Mouse (Mus musculus): ENCODE results near the gene BC025920.

Gene BC025920

DNA sequence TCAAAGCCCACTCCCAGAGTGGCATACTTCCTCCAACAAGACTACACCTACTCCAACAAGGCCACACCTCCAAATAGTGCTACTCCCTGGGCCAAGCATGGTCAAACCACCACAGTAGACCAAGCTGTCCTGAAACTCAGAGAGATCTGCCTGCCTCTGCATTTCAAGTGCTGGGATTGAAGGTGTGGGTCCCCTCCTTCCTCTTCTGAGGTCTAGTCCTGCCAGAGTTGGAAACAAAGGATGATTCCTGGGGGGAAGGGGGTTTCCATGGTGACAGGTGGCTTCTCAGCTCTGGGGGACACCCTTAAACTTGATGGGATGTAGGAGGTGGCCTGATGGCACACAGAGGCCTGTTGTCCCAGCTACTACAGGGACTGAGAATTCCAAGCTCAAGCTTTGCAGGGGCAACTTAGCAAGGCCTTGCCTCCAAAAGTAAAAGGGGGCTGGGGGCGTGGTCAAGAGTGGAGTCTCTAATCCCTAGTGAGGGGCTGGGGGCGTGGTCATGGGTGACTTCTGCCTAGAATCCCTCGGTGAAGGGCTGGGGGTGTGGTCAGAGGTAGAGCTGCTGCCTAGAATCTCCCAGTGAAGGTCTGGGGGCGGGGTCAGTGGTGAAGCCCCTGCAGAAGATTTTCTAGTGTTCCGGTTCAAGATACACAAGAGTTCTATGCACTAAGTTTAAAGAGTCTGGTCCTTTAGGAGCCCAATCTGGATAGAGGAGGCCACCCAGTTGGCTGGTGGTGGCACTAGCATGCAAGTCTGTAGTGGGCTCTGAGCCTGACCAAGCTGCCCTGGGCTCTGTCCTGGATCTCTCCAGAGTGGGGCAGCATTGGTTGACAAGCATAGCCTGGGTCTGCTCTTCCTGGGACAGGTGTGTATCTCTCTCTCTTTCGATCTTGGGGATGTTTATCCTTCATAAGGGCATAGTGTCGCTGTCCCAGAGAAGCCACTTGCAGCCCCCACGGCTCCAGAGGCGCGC lies 31.7 kb upstream of the BC025920 start, which contains the start of gene Tle2:
TSS of gene Tle2 (plus strand) at position 481 of the 976 bp plus-strand sequence.
- DNase-seq (ENCODE audit: low spot score), result no peak

DNA sequence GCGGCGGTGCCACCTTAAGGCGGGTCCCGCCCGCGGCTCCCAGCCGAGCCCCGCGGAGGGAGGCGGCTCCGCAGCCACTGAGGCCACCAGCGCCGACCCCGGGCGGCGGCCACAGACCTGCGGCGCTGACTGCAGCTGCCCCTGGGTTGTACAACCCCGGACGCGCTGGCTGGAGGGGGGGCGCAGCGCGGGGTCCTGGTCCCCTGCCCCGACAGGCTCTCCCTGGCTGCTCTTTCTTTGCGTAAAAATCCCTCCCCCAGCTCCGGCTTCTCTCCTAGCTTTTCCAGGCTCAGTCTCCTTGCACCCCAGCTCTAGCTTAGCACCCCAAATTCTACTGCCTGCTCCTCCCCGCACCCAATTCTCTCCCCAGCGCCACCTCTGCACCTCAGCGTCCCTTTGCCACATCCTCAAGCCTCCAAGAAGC lies 30.9 kb upstream of the BC025920 start:
- no peak for DNase-seq (ENCODE audit: low spot score)

DNA sequence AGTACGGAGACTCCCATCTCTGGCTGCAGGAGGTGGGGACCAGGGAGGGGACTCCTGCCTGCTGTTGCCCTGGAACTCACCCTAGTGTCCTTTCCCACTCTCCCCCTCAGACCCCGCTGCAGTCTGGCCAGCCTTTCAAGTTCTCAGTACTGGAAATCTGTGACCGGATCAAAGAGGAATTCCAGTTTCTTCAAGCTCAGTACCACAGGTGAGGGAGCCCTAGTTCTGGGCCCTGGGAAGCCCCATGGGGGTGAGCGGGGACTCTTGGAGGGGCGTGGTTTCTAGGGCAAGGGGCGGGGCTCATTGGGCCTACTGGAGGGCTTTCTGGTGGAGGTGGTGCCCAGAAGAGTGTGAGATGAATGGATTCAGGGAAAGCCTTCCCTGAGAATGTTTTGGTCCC lies 30.4 kb upstream of the BC025920 start:
- DNase-seq (ENCODE audit: low spot score), result no peak

DNA sequence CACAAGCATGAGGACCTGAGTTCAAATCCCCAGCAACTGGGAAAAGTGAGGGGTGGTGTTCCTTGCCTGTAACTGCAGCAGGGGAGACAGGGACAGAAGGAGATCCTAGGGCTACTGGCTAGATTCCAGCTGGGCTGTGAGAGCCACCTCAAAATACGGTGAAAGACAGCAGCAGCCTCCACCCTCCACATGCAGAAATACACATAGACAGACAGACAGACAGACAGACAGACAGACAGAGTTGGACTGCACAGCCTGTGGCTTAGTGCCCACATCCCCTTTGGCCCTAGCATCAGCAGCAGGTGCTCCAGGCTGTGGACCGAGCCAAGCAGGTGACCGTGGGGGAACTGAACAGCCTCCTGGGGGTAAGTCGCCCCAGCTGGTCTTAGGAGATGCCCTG lies 26.1 kb upstream of the BC025920 start:
- DNase-seq (ENCODE audit: low spot score), result no peak

DNA sequence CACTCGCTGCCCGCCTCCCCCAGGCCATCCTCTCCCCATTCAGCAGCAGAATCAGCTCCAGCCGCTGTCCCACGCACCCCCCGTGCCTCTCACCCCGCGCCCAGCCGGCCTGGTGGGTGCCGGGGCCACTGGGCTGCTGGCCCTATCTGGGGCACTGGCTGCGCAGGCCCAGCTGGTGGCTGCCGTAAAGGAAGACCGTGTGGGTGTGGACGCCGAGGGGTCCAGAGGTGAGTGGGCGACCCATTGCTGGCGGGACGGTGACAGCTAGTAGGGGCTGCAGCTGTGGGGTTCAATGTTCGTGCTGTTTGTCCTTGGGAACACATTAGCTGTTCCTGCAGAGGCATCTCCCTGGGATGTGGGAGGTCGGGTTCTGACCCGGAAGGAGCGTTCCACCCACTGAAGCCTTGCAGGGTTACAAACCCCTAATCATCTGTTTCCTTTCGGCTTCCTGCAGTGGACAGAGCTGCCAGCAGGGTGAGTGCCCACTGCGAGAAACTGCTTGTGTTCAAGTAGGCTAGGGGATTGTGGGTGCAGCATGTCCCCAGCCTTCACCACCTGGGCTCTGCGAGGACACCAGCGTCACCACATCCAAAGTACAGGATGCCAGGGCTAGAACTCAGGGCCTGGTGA lies 25.5 kb upstream of the BC025920 start:
- no peak for DNase-seq (ENCODE audit: low spot score)

DNA sequence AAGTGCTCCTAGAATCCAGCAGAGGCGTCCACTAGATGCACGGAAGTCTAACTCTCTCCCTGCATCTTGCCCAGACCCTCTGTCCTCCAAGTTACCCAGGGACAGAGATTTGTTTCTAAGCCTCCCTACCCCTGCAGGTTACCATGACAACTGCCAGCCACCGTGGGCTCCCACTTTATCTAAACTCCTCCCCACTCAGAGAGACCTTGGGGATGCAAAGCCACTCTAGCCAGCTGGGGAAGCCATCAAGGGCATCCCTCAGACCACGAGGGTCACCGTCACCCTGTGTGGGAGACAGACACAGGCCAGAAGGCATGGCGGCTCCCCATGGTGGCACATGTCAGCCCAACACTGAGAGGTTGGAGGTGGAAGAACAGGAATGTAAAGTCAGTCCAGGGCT lies 22.7 kb upstream of the BC025920 start:
- DNase-seq (ENCODE audit: low spot score), result no peak

DNA sequence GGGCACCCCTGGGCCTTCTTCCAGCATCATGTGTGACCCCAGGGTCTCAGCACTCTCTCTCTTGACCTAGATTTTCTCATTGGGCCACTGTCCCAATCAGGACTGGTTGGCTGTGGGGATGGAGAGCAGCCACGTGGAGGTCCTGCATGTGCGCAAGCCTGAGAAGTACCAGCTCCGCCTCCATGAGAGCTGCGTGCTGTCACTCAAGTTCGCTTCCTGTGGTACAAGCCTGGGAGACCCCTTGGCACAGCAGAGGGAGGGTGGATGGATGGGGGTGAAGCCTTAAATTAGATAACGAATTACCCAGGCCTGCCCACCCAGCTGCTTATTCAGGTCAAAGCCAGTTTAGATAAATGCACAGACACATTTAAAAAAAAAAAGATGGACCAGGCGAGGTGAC lies 17.3 kb upstream of the BC025920 start:
- DNase-seq (ENCODE audit: low spot score), result no peak

DNA sequence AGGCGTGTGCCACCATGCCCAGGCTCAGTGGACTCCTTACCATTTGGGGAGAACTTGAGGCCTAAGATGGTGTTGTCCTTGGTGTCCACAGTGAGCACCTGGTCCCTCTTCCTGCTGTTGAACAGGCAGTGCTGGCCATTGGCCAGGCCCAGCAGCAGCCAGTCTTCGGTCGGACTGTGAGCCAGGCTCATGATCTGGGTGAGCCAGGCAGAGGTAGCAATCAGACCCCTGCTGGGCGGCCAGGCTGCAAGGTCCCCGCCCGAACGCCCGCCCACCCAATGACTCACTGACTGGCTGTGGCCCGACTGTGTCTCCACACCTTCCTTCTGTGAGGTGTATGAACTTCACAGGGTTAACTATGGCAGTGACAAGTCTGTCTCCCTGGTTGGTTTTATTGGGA lies 14.2 kb upstream of the BC025920 start:
- DNase-seq (ENCODE audit: low spot score), result no peak

DNA sequence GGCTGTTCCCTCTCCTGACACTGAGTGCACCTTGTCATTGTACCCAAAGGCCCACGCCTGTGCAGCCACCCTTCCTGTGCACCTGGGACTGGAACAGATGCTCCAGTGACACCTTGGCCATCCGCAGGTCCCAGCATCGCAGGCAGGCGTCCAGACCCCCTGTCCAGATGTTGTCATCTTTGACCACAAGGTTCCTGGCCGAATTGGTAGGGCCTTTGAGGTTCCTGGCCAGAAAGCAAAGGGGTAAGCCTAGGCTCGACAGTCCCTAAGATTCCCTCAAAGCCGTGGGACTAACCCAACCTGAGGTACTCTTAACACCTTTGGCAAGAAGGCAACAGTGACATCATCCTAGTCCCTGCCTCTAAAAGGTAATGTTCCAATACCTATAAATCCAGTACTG lies 13.4 kb upstream of the BC025920 start:
- no peak for DNase-seq (ENCODE audit: low spot score)

DNA sequence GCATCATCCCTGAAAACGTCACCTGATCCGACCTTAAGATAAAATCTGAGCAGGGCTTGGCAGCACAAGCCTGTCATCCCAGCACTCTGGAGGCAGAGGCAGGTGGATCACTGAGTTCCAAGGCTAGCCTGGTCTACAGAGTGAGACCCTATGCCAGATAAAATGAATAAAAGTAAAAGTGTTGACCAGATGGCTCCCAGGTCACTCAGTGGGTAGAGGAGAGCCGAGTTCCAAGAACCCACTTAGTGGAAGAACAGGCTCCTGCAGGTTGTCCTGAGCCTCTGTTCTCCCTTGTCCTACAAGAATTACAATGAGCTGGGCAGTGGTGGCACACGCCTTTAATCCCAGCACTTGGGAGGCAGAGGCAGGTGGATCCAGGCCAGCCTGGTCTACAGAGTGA lies 12.8 kb upstream of the BC025920 start:
- no peak for DNase-seq (ENCODE audit: low spot score)

DNA sequence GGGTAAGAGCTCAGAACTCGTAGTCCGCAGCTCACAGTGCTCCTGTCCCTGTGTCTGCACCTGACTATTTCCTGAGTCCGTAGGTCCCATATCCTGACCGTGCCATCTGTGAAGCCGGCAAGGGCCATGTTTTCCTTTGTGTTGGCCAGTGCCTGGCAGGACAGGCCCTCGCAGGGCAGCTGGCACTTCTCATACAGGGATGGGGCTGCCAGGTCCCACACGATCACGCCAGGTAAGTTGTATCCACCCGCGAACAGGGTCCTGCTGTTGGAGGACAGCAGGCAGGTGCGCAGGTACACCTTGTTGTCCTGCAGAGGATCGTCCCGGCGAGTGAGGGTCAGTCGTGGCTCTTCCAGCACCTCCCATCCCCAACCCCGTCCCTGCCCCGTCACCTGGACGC lies 12.1 kb upstream of the BC025920 start:
- DNase-seq (ENCODE audit: low spot score), result no peak

DNA sequence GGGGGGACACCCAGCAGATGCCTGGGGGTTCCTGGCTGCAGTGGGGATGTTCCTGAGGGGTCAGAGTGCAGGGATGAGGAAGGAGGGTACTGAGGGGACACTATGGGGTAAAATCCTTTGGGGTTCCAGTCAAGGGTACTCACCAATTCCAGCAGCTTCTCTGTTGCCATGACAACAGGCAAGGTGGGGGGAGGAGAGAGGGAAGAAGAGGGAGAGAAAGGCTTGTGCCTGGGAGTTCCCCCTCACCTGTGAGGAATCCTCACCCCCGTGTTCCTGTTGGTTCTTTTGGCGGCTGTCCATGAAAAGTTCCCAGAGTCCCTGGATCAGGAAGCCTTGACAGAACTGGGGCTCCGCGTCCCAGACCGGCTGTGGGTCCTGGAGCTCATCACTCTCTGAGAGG lies 10.5 kb upstream of the BC025920 start:
- DNase-seq (ENCODE audit: low spot score), result no peak

DNA sequence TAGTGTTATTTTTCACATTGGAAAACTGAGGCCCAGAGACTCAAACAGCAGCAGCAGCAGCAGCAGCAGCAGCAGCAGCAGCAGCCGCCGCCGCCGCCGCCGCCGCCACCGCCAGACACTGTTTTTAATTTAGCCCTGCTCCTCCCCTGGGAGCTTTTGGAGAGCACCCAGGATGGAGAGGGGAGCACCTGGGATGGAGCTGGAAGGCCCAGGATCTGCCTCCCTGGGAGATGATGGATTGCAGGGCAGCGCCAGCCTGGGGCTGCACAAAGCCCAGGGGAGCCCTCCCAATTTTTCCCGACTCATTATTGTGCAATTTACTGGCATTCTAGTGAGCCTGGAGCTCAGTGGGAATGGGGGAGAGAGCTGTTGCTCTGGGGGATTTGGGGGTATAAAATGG lies 9.5 kb upstream of the BC025920 start:
- DNase-seq (ENCODE audit: low spot score), result peak; percentile 73

DNA sequence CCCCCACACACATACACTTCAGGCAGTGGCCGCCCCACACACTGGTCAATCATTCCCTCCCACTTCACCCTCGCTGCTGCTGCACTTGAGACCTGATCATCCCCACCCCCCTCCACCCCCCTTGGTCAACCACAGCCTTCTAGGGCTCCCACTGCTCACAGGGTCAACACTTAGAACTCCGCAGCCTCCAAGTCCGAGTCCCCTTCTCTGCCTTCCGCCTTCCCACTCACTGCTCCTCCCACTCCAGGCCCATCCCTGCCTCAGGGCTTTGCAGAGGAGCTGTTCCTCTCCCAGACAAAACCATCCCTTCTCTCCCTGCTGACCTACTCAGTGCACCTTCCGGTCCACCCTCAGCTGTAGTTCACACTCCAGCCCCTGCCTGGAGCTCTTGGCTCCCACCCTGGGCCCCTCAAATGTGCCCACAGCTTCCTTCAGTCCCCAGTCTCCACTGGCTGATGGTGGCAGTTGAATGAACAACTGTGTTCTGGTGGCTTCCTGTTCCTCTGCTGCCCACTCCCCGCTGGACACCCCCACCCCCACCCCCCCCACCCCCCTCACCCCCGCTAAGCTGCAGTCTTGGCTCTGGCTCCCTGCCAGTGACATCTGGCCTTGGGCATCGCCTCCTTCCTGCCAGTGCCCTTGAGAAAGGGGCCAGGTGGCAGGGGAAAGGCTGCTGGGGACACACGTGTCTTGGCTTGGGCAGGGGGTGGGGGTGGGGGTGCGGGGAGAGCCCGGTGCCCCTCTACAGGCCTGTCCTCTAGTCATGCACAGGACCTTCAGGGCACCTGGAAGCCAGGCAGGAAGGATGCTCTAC lies 8.7 kb upstream of the BC025920 start:
- peak; percentile 45 for DNase-seq (ENCODE audit: low spot score)

DNA sequence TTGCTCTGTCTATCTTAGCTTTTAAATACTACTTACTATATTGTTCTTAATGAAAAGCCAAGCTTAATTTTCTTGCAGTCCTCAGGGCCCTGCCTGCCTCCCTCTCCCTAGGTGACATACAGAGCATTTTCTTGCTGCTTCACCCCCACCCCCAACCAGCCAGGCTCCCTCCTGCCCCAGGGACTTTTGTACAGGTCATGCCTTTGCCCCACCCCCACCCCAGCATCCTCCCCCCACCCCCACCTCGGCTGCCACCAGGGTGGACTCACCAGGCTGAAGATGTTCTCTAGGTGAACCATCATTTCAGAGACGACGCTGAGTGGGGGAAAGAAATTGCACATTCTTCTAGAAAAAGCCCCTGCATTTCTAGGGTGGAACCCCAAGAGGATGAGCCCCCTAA lies 7.7 kb upstream of the BC025920 start:
- no peak for DNase-seq (ENCODE audit: low spot score)

DNA sequence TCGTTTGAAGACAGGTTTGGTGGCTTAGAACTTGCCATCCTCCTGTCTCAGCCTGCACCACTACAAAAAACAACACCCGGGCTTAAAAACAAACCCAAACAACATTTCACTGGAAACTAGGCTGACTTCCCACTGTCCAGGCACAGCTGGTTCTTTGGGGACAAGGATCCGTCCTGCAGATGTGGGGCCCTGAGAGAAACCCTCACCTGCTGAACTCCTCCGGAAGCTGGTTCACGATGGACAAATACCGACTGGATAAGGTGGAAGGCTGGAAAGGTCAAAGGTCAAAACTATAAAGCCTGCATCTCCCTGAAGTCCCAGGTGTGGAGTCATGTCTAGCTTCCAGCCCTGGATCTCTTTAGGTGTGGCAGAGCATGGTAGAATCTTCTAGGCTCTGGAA lies 7.2 kb upstream of the BC025920 start:
- DNase-seq (ENCODE audit: low spot score), result no peak

DNA sequence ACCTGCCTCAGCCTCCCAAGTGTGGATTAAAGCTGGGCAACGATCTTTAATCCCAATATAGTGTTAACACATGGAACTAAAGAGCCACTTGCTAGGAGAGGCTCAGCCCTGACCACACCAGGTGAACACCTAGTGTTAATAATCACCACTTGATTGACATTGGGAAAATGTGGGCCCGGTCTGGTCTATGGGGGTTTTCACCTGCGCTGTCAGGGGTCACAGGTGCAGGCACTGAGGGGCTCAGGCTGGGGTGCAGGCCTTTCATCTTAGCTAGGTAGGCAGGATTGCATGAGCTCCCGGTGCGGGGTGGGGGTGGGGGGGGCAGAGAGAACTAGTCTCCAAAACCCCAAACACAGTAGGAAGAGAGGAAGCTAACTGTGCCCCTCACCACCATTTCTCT lies 6.4 kb upstream of the BC025920 start:
- no peak for DNase-seq (ENCODE audit: low spot score)

DNA sequence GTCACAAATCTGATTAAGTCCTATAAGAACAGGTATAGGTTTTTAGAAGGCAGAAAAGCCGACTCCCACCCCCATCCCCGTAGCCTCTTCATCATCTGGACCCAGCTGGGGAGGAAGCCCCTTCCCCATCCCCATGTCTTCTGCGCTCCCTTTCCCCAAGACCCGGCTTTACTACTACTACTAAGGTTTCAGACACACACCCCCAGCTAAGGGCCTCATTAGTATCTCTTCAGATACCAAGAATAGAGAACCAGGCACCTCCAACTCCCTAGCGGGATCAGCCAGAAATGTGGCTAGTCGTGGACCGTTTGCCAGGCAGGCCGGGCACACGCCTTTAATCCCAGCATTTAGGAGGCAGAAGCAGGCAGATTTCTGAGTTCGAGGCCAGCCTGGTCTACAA lies 6.0 kb upstream of the BC025920 start:
- no peak for DNase-seq (ENCODE audit: low spot score)

DNA sequence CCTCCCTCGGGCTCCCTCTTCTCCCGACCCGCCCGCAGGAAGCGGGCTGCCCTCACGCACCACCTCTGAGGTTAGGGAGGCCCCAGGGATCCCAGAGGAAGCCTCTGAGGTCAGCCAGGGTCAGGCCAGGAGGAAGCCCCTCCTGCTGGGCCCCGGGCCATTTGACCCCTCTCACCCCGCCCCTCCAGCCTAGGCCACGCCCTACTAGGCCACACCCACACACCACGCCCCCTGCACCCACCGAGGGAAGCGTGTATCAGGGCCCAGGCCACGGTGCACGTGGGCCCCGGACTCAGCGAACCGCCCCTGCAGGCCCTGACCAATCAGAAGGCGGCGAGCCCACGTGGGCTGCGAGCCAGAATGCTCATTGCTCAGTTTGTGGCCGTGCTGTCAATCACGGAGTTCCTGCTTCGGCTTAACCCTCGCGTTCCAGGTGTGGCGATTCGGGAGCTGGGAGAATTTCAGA lies 5.3 kb upstream of the BC025920 start, which contains the start of gene Tle6:
TSS of gene Tle6 (minus strand) at position 336 of the 466 bp plus-strand sequence.
- peak; percentile 67 for DNase-seq (ENCODE audit: low spot score)

DNA sequence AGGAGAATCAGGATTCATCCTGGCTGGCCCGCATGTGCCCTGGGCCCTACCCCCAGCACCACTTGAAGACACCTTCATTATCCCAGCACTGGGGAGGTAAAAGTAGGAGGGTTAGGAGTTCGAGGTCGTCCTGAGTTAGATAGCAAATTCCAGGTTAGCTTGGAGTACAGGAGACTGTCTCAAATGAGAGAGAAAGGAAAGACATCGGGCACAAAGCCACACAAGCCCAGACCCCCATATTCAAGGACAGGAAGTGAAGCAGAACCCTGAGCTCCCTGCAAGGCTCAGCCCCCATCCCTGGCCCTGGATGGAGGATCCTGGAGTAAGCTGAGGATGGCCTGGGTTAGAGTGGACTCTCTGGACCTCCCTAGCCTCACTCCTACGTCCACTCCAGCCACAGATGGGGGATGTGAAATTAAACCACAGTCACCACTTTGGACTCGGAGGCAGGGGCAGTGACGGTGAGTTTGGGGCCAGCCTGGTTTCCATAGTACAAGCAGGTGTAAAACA lies 4.6 kb upstream of the BC025920 start:
- no peak for DNase-seq (ENCODE audit: low spot score)

DNA sequence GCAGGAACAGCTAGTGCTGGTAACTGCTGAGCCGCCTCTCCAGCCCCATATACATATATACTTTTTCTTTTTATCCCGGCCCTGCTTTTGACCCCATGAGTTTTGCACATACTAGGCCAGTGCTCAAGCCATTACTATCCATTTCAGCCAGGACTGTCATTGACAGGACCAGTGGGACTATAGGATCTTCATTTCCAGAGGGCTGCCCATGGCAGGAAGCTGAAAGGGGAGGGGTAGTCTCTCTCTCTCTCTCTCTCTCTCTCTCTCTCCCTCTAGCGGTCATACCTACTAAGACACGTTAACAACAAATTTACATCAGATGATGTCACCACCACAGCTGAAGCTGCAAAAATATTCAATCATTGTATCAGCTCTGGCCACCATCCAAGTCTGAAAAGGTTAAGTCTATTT lies 3.3 kb upstream of the BC025920 start:
- peak; percentile 61 for DNase-seq (ENCODE audit: low spot score)
